Mouse (Mus musculus) midbrain, embryonic 11.5 days (tissue): ENCODE measurements around the gene Eapp. TPM values are rescaled to one million over a fixed set of nuclear protein-coding genes. Genes with fewer than 3 reads are reported as not detected.

Experiments used
- ATAC-seq: fragments of 200-750 bp; cut with Nextera tagmentation; 2 replicates; pipeline ENCODE4 v1.8.0; 2017; ENCODE audit warnings: moderate TSS enrichment, moderate library complexity; ENCODE audit not compliant: low FRiP score
- DNase-seq: peaks from one replicate; pipeline ENCODE4 v3.0.0; 2015; ENCODE audit warnings: low spot score; ENCODE audit errors: missing footprints
- H3K27ac ChIP-seq: fragments of 300-500 bp; sonication (generic); 2 replicates; pipeline ENCODE4 v1.5.1; 2014; ENCODE audit warnings: low read depth, low read length
- H3K27me3 ChIP-seq: fragments of 300-500 bp; sonication (generic); 2 replicates; pipeline ENCODE4 v1.6.1; 2014; ENCODE audit warnings: mild to moderate bottlenecking, low read length, moderate library complexity, mixed read lengths; ENCODE audit not compliant: control insufficient read depth, insufficient read depth
- H3K36me3 ChIP-seq: fragments of 300-500 bp; sonication (generic); 2 replicates; pipeline ENCODE4 v1.6.1; 2014; ENCODE audit warnings: mild to moderate bottlenecking, low read length, moderate library complexity, mixed read lengths; ENCODE audit not compliant: control insufficient read depth, insufficient read depth
- H3K4me1 ChIP-seq: fragments of 300-500 bp; sonication (generic); 2 replicates; pipeline ENCODE4 v1.6.1; 2014; ENCODE audit warnings: low read length; ENCODE audit not compliant: control insufficient read depth, insufficient read depth
- H3K4me2 ChIP-seq: fragments of 300-500 bp; sonication (generic); 2 replicates; pipeline ENCODE4 v1.6.1; 2014; ENCODE audit warnings: mild to moderate bottlenecking, moderate library complexity
- H3K4me3 ChIP-seq: fragments of 300-500 bp; sonication (generic); 2 replicates; pipeline ENCODE4 v1.5.1; 2014; ENCODE audit warnings: low read depth, low read length
- H3K9ac ChIP-seq: fragments of 300-500 bp; sonication (generic); 2 replicates; pipeline ENCODE4 v1.6.1; 2014; ENCODE audit warnings: low read length
- H3K9me3 ChIP-seq: fragments of 300-500 bp; sonication (generic); 2 replicates; pipeline ENCODE4 v1.6.1; 2016; ENCODE audit warnings: low read length; ENCODE audit not compliant: control insufficient read depth
- whole genome bisulfite sequencing: fragments of 180-500 bp; shearing (Covaris S2); extraction: QIAGEN DNeasy Blood & Tissue Kit; methylation state at CpG from one replicate; pipeline ENCODE4 v1.1.7; 2014; 5-methylcytosine and 5-hydroxymethylcytosine counted together
- polyA plus RNA-seq: library from polyadenylated mRNA; unstranded; fragments of >200 nt; fragmentation: Nextera tagmentation; extraction: Ambion mirVana; gene quantifications from 2 replicates; pipeline ENCODE4 v1.2.1, GENCODE M21; 2014

Eapp gene
- polyA plus RNA-seq, 1 experiment from 2014 or later = 77.8 TPM

DNA sequence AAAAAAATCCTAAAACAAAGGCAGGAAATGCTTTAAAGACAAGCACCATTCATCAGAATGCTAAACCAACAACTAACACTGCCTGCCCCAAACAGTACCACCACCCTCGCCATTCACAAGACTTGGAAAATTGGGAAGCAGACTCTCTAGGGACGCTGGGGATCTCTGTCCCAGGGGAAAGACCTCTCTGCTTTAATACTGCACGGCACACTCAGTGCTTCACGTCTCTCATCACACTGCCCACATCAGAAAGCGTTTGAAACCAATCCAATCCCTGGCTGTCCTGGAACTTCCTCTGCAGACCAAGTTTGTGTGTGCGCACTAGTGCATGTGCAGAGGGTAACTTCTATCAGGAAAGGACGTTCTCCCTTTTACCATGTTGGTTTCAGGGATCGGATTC, 43.9 kb downstream of the Eapp start:
- ATAC-seq = no peak
- no peak for DNase-seq
- Histone ChIP-seq H3K4me2 (no peak overlapping the region), H3K27me3 (no peaks in the 10 kb centered on the region), H3K9ac (no peak overlapping the region), H3K4me1 (peaks cover 9% of the 10 kb centered on the region), H3K4me3 (no peak overlapping the region), H3K36me3 (no peaks in the 10 kb centered on the region), H3K27ac (no peak overlapping the region), H3K9me3 (no peaks in the 10 kb centered on the region)
- 84% methylated on average over 8 of the region's 8 CpGs for WGBS

DNA sequence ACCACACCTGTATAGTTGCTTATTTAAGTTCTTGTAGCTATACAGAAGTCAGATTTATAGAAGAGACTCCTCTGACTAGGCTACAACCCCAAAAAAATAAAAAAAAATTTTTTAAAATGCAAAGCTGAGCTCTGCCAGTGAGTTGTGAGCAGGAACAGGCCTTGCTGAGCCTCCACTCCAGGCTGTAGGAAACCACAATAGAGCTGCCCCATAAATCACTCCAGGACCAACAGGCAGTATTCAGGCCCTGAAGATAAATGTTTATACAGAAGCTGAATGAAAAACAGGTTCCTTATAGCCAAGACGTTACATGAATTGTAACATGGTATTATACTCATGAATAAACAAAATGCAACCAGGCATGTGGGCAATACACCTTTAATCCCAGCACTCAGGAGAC, 44.5 kb downstream of the Eapp start:
- H3K4me1 ChIP-seq = peaks cover 8% of the 10 kb centered on the region
- DNase-seq = no peak
- ATAC-seq = no peak
- no peaks in the 10 kb centered on the region for H3K27me3 ChIP-seq
- no peak overlapping the region for H3K9ac ChIP-seq
- H3K36me3 ChIP-seq = no peaks in the 10 kb centered on the region
- no peak overlapping the region for H3K4me3 ChIP-seq
- H3K27ac ChIP-seq = no peak overlapping the region
- H3K9me3 ChIP-seq = no peaks in the 10 kb centered on the region
- WGBS = 67% methylated on average over 1 of the region's 1 CpGs
- H3K4me2 ChIP-seq = no peak overlapping the region

DNA sequence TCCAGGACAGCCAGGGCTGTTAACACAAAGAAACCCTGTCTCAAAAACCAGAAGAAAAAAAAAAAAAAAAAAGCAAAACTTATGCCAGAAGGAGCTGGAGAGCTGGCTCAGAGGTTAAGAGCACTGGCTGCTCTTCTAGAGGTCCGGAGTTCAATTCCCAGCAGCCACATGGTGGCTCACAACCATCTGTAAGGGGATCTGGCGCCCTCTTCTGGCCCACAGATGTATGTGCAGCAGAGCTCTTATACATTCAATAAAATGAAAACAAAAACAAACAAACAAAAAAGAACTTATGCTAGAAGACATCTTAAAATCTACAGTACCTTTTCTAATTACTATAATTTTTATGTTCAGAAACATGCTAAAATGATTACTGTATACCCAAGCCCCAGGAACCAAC, 50.8 kb downstream of the Eapp start:
- 87% methylated on average over 2 of the region's 2 CpGs for WGBS
- no peak overlapping the region for H3K27ac ChIP-seq
- no peak for DNase-seq
- H3K9me3 ChIP-seq = no peaks in the 10 kb centered on the region
- no peak overlapping the region for H3K4me2 ChIP-seq
- no peaks in the 10 kb centered on the region for H3K4me1 ChIP-seq
- no peaks in the 10 kb centered on the region for H3K36me3 ChIP-seq
- H3K4me3 ChIP-seq = no peak overlapping the region
- no peak for ATAC-seq
- no peaks in the 10 kb centered on the region for H3K27me3 ChIP-seq
- H3K9ac ChIP-seq = no peak overlapping the region

DNA sequence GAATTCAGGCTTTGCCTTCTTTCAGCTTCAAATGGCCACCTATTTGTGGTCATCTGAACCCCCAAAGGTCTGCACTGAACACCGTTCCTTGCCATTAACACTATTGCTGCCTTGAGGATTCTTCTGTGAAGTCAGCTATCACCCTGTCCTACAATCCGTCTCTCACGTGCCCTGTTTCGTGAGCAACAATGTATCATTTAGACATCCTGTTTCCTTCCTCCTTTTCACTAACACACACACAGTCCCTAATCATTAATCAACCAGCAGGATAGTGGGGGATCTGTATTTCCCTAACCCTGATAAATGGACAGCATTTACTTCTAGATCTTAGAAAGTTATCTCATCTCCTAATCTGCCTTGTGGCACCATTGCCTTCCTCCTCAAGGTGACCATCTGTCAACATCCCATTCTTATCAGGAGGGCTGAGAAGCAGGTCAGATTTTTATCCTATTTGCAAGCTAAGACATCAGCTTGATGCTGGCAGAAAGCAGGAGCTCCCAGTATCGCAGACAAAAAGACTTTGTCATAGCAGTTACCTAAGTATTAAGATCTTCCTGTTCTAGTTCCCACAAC, 52.3 kb downstream of the Eapp start:
- Histone ChIP-seq H3K9me3 (no peaks in the 10 kb centered on the region), H3K4me3 (no peak overlapping the region), H3K27ac (no peak overlapping the region), H3K4me1 (no peaks in the 10 kb centered on the region), H3K36me3 (no peaks in the 10 kb centered on the region), H3K4me2 (no peak overlapping the region), H3K9ac (no peak overlapping the region), H3K27me3 (no peaks in the 10 kb centered on the region)
- DNase-seq (no peak), ATAC-seq (no peak)
- 91% methylated on average over 5 of the region's 5 CpGs for WGBS

DNA sequence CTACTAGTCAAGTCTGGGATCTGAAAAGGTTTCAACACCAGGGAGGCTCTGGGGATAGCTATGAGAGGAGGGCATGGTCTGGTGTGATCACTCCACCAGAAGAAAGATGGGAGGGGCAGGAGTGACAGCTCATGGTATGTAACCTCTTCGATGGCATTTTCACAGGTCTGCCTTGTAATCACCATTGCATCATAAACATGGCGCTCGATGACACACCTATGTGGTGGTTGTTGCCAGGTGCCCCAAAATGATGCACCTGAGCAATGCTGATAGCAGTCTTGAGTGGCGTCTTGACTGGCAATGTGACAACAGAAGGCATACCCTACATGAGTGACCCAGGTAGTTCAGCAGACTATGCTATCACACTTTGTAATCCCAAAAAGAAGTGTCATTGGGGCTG, 54.3 kb downstream of the Eapp start:
- no peaks in the 10 kb centered on the region for H3K36me3 ChIP-seq
- H3K4me1 ChIP-seq = no peaks in the 10 kb centered on the region
- no peak for ATAC-seq
- no peaks in the 10 kb centered on the region for H3K27me3 ChIP-seq
- H3K9ac ChIP-seq = no peak overlapping the region
- H3K4me3 ChIP-seq = no peak overlapping the region
- no peak for DNase-seq
- WGBS = 94% methylated on average over 4 of the region's 4 CpGs
- H3K4me2 ChIP-seq = no peak overlapping the region
- H3K9me3 ChIP-seq = no peaks in the 10 kb centered on the region
- H3K27ac ChIP-seq = no peak overlapping the region

DNA sequence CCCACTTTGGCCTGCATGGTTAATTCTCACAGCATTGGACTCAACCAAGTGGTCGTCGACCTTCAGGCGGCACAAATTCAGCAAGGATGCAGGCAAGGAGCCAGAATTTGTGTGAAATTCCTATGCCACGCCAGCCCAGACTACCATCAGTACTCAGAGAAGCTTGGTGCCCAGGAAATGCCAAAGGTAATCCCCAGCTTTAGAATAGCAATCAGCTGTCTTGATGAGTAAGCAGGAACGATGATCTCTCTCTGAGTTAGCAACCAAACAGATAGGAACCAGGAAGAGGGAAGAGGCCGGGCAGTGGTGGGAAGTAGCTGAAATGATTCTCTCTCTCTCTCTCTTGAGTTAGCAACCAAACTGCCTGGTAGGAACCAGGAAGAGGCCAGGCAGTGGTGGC, 55.4 kb downstream of the Eapp start:
- Histone ChIP-seq H3K9ac (no peak overlapping the region), H3K27ac (no peak overlapping the region), H3K9me3 (no peaks in the 10 kb centered on the region), H3K4me3 (no peak overlapping the region), H3K4me1 (no peaks in the 10 kb centered on the region), H3K27me3 (no peaks in the 10 kb centered on the region), H3K36me3 (no peaks in the 10 kb centered on the region), H3K4me2 (no peak overlapping the region)
- 90% methylated on average over 6 of the region's 6 CpGs for WGBS
- ATAC-seq (no peak), DNase-seq (no peak)

DNA sequence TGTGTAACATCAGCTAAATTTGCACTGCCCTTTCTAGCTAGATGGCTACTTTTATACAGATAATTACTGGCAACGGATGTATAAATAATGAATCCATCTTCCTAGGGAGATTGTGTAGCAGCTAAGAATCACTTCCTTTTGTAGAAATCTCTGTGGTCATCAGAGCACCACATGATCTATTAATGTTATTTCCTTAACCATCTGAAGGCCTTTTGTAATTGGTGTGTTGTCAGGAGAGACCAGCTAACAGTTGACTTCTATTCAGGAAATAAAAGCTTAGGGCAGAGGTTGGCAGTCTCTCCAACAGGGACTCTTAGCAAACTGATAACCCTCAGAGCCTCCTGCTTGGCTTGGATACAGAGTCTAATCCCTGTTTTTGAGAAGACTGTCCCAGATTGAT, 58.7 kb downstream of the Eapp start:
- Histone ChIP-seq H3K27me3 (no peaks in the 10 kb centered on the region), H3K27ac (no peak overlapping the region), H3K36me3 (no peaks in the 10 kb centered on the region), H3K9me3 (no peaks in the 10 kb centered on the region), H3K4me1 (no peaks in the 10 kb centered on the region), H3K4me3 (no peak overlapping the region), H3K4me2 (no peak overlapping the region), H3K9ac (no peak overlapping the region)
- DNase-seq = no peak
- WGBS = 87% methylated on average over 1 of the region's 1 CpGs
- no peak for ATAC-seq

DNA sequence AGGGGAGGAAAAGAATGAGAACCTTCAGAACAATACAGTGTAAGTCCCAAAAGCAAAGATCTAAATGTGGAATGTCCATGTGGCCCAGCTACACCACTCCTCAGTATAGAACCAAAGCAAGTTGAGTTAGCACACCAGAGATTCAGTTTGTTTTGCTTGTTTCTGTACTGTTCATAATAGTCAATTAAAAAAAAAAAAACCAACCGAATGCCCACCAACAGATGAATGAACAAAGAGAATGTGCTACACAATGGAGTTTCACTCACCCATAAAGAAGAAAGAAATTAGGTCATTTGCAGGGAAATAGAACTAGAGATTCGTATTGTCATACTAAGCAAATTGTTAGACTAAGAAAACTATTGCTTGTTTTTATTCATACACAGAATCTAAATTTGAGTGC, 63.6 kb downstream of the Eapp start:
- Histone ChIP-seq H3K4me1 (no peaks in the 10 kb centered on the region), H3K4me3 (no peak overlapping the region), H3K27ac (no peak overlapping the region), H3K9ac (no peak overlapping the region), H3K27me3 (no peaks in the 10 kb centered on the region), H3K4me2 (no peak overlapping the region), H3K9me3 (no peaks in the 10 kb centered on the region), H3K36me3 (no peaks in the 10 kb centered on the region)
- no peak for ATAC-seq
- 82% methylated on average over 2 of the region's 2 CpGs for WGBS
- no peak for DNase-seq

DNA sequence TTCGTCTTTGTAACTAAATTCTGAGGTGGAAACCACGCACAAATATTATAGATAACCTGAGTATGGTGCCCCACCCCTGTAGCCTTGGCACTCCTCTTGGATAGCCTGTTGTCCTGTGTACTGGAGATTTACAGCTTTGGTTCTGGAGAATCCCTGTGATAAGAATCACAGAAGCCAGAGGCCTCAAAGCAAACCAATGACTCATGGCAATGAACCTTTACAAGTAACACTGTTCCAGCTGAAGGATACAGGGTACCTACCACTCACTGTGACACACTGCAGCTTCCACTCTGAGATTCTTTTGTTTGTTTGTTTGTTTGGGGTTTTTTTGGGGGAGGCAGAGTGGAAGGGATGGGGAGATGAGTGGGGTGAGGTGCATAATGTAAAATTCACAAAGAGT, 73.8 kb downstream of the Eapp start:
- no peak overlapping the region for H3K9ac ChIP-seq
- H3K4me2 ChIP-seq = no peak overlapping the region
- no peaks in the 10 kb centered on the region for H3K9me3 ChIP-seq
- H3K36me3 ChIP-seq = no peaks in the 10 kb centered on the region
- DNase-seq (no peak), ATAC-seq (no peak)
- no peaks in the 10 kb centered on the region for H3K4me1 ChIP-seq
- H3K27ac ChIP-seq = no peak overlapping the region
- H3K4me3 ChIP-seq = no peak overlapping the region
- 90% methylated on average over 2 of the region's 2 CpGs for WGBS
- H3K27me3 ChIP-seq = no peaks in the 10 kb centered on the region
